Mouse (Mus musculus) cerebral cortex, adult 2 months (tissue): Measurements from ENCODE around the gene Akr1c13.

Experiments used
- WGBS: fragments of 180-500 bp; shearing (Covaris S2); methylation state at CpG from one replicate; pipeline ENCODE4 v1.1.7; 2018; 5-methylcytosine and 5-hydroxymethylcytosine counted together

Gene Akr1c13

DNA sequence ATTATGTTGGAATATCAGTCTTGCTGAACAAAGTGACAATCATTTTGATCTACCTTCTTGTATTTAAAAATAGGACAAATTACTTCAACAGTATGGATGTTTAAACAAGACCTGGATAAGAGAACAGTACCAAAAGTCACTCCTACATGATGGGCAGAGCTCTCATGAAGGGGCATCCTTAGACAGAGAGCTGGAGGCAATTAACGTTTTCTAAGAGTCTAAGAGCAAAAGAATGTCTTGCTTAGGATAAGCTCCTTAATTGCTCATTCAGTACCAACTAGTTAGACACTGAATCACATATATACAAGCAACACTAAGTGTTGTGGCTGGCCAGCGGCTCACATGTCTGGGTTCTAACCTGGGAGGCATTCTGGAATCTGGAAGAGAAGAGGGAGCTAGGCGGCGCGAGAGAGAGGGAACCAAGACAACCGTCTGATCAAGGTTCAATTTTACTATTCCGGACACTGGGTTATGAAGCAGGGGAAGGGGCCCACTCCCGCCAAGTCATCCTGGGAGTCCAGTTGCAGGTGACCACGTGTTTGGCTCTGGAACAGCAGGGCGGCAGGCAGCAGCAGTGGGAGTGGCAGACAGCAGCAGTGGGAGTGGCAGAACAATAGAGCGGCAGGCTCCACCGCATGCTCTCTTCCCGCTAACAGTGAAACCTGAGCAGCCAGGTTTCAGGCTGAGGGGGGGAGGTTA, 54.1 kb downstream of the Akr1c13 start:
- WGBS, result 3% methylated on average over 13 of the region's 13 CpGs

DNA sequence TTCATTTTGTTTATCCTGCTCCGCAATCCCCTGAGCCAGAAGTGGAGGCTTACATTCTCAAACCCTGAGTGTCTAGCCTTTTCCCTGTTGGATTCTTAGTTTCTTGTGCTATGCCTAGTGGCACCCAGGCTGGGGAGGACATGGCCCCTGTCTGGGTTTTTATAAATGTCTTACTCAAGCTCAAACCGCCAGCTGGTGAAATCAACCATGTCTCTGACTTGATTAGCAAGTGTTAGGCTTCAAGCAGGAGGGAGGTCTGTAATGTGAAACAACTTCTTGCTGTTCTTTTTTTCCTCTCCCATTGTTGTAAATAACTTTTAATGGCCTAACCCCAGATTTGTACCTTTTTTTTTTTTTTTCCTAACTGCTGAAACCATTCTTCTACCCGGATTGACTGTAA, 58.4 kb downstream of the Akr1c13 start:
- WGBS, result 77% methylated on average over 3 of the region's 3 CpGs
